Mouse (Mus musculus) lung, embryonic 16.5 days (tissue): ENCODE results near the gene Mier1. TPM values are rescaled to one million over a fixed set of nuclear protein-coding genes. Genes with fewer than 3 reads are reported as not detected.

ENCODE experiments used
- ATAC-seq: fragments of 200-750 bp; cut with Nextera tagmentation; 2 replicates; pipeline ENCODE4 v1.8.0; 2017; ENCODE audit warnings: low read depth, mild to moderate bottlenecking, moderate library complexity
- H3K27ac ChIP-seq: fragments of 300-500 bp; sonication (generic); 2 replicates; pipeline ENCODE4 v1.5.1; 2014; ENCODE audit warnings: mild to moderate bottlenecking, control low read depth, low read length
- H3K27me3 ChIP-seq: fragments of 300-500 bp; sonication (generic); 2 replicates; pipeline ENCODE4 v1.6.1; 2014; ENCODE audit warnings: low read depth, low read length, mixed read lengths; ENCODE audit not compliant: control insufficient read depth, insufficient read depth
- H3K36me3 ChIP-seq: fragments of 300-500 bp; sonication (generic); 2 replicates; pipeline ENCODE4 v1.6.1; 2014; ENCODE audit warnings: low read length; ENCODE audit not compliant: control insufficient read depth, insufficient read depth
- H3K4me1 ChIP-seq: fragments of 300-500 bp; sonication (generic); replicated peaks from 2 replicates; pipeline ENCODE4 v1.6.1; 2014; ENCODE audit warnings: low read length, mixed read lengths; ENCODE audit not compliant: control insufficient read depth, insufficient read depth
- H3K4me2 ChIP-seq: fragments of 300-500 bp; sonication (generic); 2 replicates; pipeline ENCODE4 v1.6.1; 2014; ENCODE audit warnings: low read depth, low read length, control low read depth
- H3K4me3 ChIP-seq: fragments of 300-500 bp; sonication (generic); 2 replicates; pipeline ENCODE4 v1.5.1; 2014; ENCODE audit warnings: mild to moderate bottlenecking, low read length, control low read depth
- H3K9ac ChIP-seq: fragments of 300-500 bp; sonication (generic); 2 replicates; pipeline ENCODE4 v1.6.1; 2014; ENCODE audit warnings: low read length, control low read depth
- H3K9me3 ChIP-seq: fragments of 300-500 bp; sonication (generic); 2 replicates; pipeline ENCODE4 v1.6.1; 2016; ENCODE audit warnings: low read length; ENCODE audit not compliant: control insufficient read depth
- WGBS: fragments of 180-500 bp; shearing (Covaris S2); extraction: QIAGEN DNeasy Blood & Tissue Kit; methylation state at CpG from one replicate; pipeline ENCODE4 v1.1.7; 2014; 5-methylcytosine and 5-hydroxymethylcytosine counted together
- polyA plus RNA-seq: library from polyadenylated mRNA; unstranded; fragments of >200 nt; fragmentation: Nextera tagmentation; extraction: Ambion mirVana; gene quantifications from 2 replicates; pipeline ENCODE4 v1.2.1, GENCODE M21; 2015

Mier1 gene
- polyA plus RNA-seq, result 36.7 and 38.4 TPM in 2 replicates

GRCm38 (mm10) chr4:103114184-103115111 lies at the start of gene Mier1, which contains the start of gene Wdr78:
TSS of gene Mier1 (plus strand) at chr4:103114390.
TSS of gene Wdr78 (minus strand) at chr4:103114555.
- peaks cover 5% of the 10 kb centered on the region for H3K36me3 ChIP-seq
- no peaks in the 10 kb centered on the region for H3K27me3 ChIP-seq
- peak within 1 kb of the TSS; percentile 57 for H3K4me2 ChIP-seq
- H3K4me1 ChIP-seq, result peaks cover 22% of the 10 kb centered on the region
- H3K4me3 ChIP-seq, result peak within 1 kb of the TSS; percentile 80
- WGBS, result 0% methylated on average over 75 of the region's 90 CpGs
- H3K9me3 ChIP-seq, result no peaks in the 10 kb centered on the region
- peak; percentile 99 for ATAC-seq
- H3K27ac ChIP-seq, result peak within 1 kb of the TSS; percentile 99
- peak within 1 kb of the TSS; percentile 90 for H3K9ac ChIP-seq

- no peaks in the 10 kb centered on the region for H3K36me3 ChIP-seq
- H3K9ac ChIP-seq, result no peak overlapping the region
- H3K9me3 ChIP-seq, result no peaks in the 10 kb centered on the region
- H3K4me3 ChIP-seq, result no peak overlapping the region
- no peaks in the 10 kb centered on the region for H3K4me1 ChIP-seq
- no peak overlapping the region for H3K27ac ChIP-seq
- H3K4me2 ChIP-seq, result no peak overlapping the region
- H3K27me3 ChIP-seq, result no peaks in the 10 kb centered on the region
- 51% methylated on average over 2 of the region's 2 CpGs for WGBS
- no peak for ATAC-seq
These were observed 49.8 kb upstream of the Mier1 start for GRCm38 (mm10) chr4:103064421-103064820.

- Histone ChIP-seq H3K27ac (no peak overlapping the region), H3K4me3 (no peak overlapping the region), H3K4me2 (no peak overlapping the region), H3K9ac (no peak overlapping the region), H3K36me3 (no peaks in the 10 kb centered on the region), H3K27me3 (no peaks in the 10 kb centered on the region), H3K4me1 (no peaks in the 10 kb centered on the region), H3K9me3 (no peaks in the 10 kb centered on the region)
- no peak for ATAC-seq
- 63% methylated on average over 5 of the region's 5 CpGs for WGBS
These were observed 49.2 kb upstream of the Mier1 start for GRCm38 (mm10) chr4:103064976-103065375.

- WGBS, result 77% methylated on average over 6 of the region's 6 CpGs
These were observed 46.1 kb upstream of the Mier1 start for GRCm38 (mm10) chr4:103067906-103068655.

GRCm38 (mm10) chr4:103070631-103071030 lies 43.6 kb upstream of the Mier1 start:
- Histone ChIP-seq H3K4me1 (no peaks in the 10 kb centered on the region), H3K36me3 (no peaks in the 10 kb centered on the region), H3K27ac (no peak overlapping the region), H3K4me3 (no peak overlapping the region), H3K9me3 (no peaks in the 10 kb centered on the region), H3K9ac (no peak overlapping the region), H3K4me2 (no peak overlapping the region), H3K27me3 (no peaks in the 10 kb centered on the region)
- no peak for ATAC-seq
- 73% methylated on average over 3 of the region's 3 CpGs for WGBS

More at GRCm38 (mm10) chr4:103067906-103068655, 46.1 kb upstream of the Mier1 start:
- Histone ChIP-seq H3K27me3 (no peaks in the 10 kb centered on the region), H3K9ac (no peak overlapping the region), H3K4me1 (no peaks in the 10 kb centered on the region), H3K4me3 (no peak overlapping the region), H3K27ac (no peak overlapping the region), H3K4me2 (no peak overlapping the region), H3K36me3 (no peaks in the 10 kb centered on the region), H3K9me3 (no peaks in the 10 kb centered on the region)
- no peak; the same call in 1 of the 2 replicates for ATAC-seq

DNA sequence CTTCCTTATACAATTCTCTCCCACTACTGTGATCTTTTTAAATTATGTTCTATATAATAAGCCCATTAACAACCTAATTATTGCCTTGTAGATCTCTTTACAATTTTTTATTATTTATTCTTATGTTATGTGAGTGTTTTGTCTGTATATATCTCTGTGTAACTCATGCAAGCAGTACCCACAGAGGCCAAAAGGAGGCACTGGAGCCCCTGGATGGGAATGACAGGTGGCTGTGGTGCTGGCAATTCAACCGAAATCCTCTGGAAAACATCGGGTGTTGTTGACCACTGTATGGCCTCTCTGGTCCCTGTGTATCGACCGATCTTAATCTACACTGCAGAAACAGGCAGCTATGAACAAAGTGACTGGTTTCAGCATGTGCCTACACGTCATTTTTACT lies 29.0 kb upstream of the Mier1 start:
- no peaks in the 10 kb centered on the region for H3K4me1 ChIP-seq
- no peak for ATAC-seq
- H3K27me3 ChIP-seq, result no peaks in the 10 kb centered on the region
- H3K4me3 ChIP-seq, result no peak overlapping the region
- H3K36me3 ChIP-seq, result no peaks in the 10 kb centered on the region
- H3K27ac ChIP-seq, result no peak overlapping the region
- H3K9me3 ChIP-seq, result no peaks in the 10 kb centered on the region
- no peak overlapping the region for H3K4me2 ChIP-seq
- no peak overlapping the region for H3K9ac ChIP-seq
- 93% methylated on average over 5 of the region's 5 CpGs for WGBS

- no peaks in the 10 kb centered on the region for H3K9me3 ChIP-seq
- no peak for ATAC-seq
- H3K4me1 ChIP-seq, result no peaks in the 10 kb centered on the region
- H3K36me3 ChIP-seq, result no peaks in the 10 kb centered on the region
- no peak overlapping the region for H3K4me2 ChIP-seq
- no peaks in the 10 kb centered on the region for H3K27me3 ChIP-seq
- H3K27ac ChIP-seq, result no peak overlapping the region
- WGBS, result 83% methylated on average over 8 of the region's 8 CpGs
- no peak overlapping the region for H3K4me3 ChIP-seq
- no peak overlapping the region for H3K9ac ChIP-seq
These were observed 18.3 kb upstream of the Mier1 start for GRCm38 (mm10) chr4:103095921-103096320.

- Histone ChIP-seq H3K4me3 (no peak overlapping the region), H3K27ac (no peak overlapping the region), H3K4me1 (no peaks in the 10 kb centered on the region), H3K9me3 (no peaks in the 10 kb centered on the region), H3K36me3 (no peaks in the 10 kb centered on the region), H3K4me2 (no peak overlapping the region), H3K9ac (no peak overlapping the region), H3K27me3 (no peaks in the 10 kb centered on the region)
- 89% methylated on average over 5 of the region's 5 CpGs for WGBS
- ATAC-seq, result no peak
These were observed 15.7 kb upstream of the Mier1 start for GRCm38 (mm10) chr4:103098532-103098931.

GRCm38 (mm10) chr4:103112651-103113050 lies 1.5 kb upstream of the Mier1 start:
- no peak overlapping the region for H3K9ac ChIP-seq

More at GRCm38 (mm10) chr4:103112651-103113050, 1.5 kb upstream of the Mier1 start:
- H3K27me3 ChIP-seq, result no peaks in the 10 kb centered on the region
- no peaks in the 10 kb centered on the region for H3K9me3 ChIP-seq
- H3K4me2 ChIP-seq, result peak overlapping the region; percentile 57
- H3K36me3 ChIP-seq, result peaks cover 5% of the 10 kb centered on the region
- peak; percentile 15; the same call in 1 of the 2 replicates for ATAC-seq
- 38% methylated on average over 7 of the region's 7 CpGs for WGBS
- H3K4me1 ChIP-seq, result peaks cover 17% of the 10 kb centered on the region
- 0 out of 2 replicates have a peak overlapping the region, but pooled peaks have one; percentile 23 for H3K27ac ChIP-seq
- H3K4me3 ChIP-seq, result peak overlapping the region; percentile 80
